Mouse (Mus musculus): ENCODE measurements at regions not wholly inside any gene's neighbourhood (a gene's known extent, or its start where the extent isn't known, plus 50 kb on each side); places are given as distances from the start of the nearest gene placed in this dataset. TPM values are rescaled to one million over a fixed set of nuclear protein-coding genes. Genes with fewer than 3 reads are reported as not detected.

GRCm38 (mm10) chr12:94862720-94863119 lies 829.3 kb upstream of the Flrt2 start:
- Histone ChIP-seq H3K36me3 (ENCODE audit: control insufficient read depth, insufficient read depth) (no peaks in the 10 kb centered on the region), H3K4me1 (ENCODE audit: control insufficient read depth, low read depth, low read length) (no peaks in the 10 kb centered on the region), H3K27me3 (ENCODE audit: control insufficient read depth, insufficient read depth, low read depth, low read length) (no peaks in the 10 kb centered on the region), H3K9ac (ENCODE audit: low read depth, low read length) (no peak overlapping the region), H3K27ac (ENCODE audit: low read length) (no peak overlapping the region), H3K4me3 (ENCODE audit: low read depth, low read length) (no peak overlapping the region), H3K9me3 (replicated peaks; ENCODE audit: control insufficient read depth, low read length) (no peaks in the 10 kb centered on the region), H3K4me2 (ENCODE audit: low read depth, low read length) (no peak overlapping the region)
- ATAC-seq (ENCODE audit: low read depth), result no peak

- H3K4me2 ChIP-seq (ENCODE audit: low read depth, low read length), result no peak overlapping the region
- H3K36me3 ChIP-seq (ENCODE audit: control insufficient read depth, insufficient read depth), result no peaks in the 10 kb centered on the region
- no peaks in the 10 kb centered on the region for H3K9me3 ChIP-seq (replicated peaks; ENCODE audit: control insufficient read depth, low read length)
- H3K27me3 ChIP-seq (ENCODE audit: control insufficient read depth, insufficient read depth, low read depth, low read length), result no peaks in the 10 kb centered on the region
- no peak for ATAC-seq (ENCODE audit: low read depth)
- H3K4me3 ChIP-seq (ENCODE audit: low read depth, low read length), result no peak overlapping the region
- H3K9ac ChIP-seq (ENCODE audit: low read depth, low read length), result no peak overlapping the region
- H3K4me1 ChIP-seq (ENCODE audit: control insufficient read depth, low read depth, low read length), result no peaks in the 10 kb centered on the region
- H3K27ac ChIP-seq (ENCODE audit: low read length), result no peak overlapping the region
- WGBS (ENCODE audit: insufficient replicate concordance), result 54% methylated on average over 2 of the region's 2 CpGs
Observed at GRCm38 (mm10) chr12:94910816-94911215, 781.2 kb upstream of the Flrt2 start.

GRCm38 (mm10) chr12:94943067-94943466 lies 749.0 kb upstream of the Flrt2 start:
- Histone ChIP-seq H3K36me3 (ENCODE audit: control insufficient read depth, insufficient read depth) (no peaks in the 10 kb centered on the region), H3K9ac (ENCODE audit: low read depth, low read length) (no peak overlapping the region), H3K4me2 (ENCODE audit: low read depth, low read length) (no peak overlapping the region), H3K4me1 (ENCODE audit: control insufficient read depth, low read depth, low read length) (no peaks in the 10 kb centered on the region), H3K27ac (ENCODE audit: low read length) (no peak overlapping the region), H3K4me3 (ENCODE audit: low read depth, low read length) (no peak overlapping the region), H3K27me3 (ENCODE audit: control insufficient read depth, insufficient read depth, low read depth, low read length) (no peaks in the 10 kb centered on the region), H3K9me3 (replicated peaks; ENCODE audit: control insufficient read depth, low read length) (no peaks in the 10 kb centered on the region)
- ATAC-seq (ENCODE audit: low read depth), result no peak
- WGBS (ENCODE audit: insufficient replicate concordance), result 71% methylated on average over 6 of the region's 6 CpGs

Small RNA genes lying in the stretch of these regions (microRNA-seq; reads per million reads assigned to microRNA genes)
- gene Mir8099-2, result not detected

Measured in liver, embryonic 16.5 days (tissue).